Mouse (Mus musculus) monocyte, adult 2 months (primary cell): ENCODE data around the gene Apoc4.
"Not testable (repeated sequence)": the region's sequence is repeated elsewhere in the genome, so short reads cannot be mapped to it uniquely, and the experiment has no call there.

Source experiments
- DNase-seq, 2 experiments: peaks; one replicate each; pipeline ENCODE4 v3.0.0; 2022; ENCODE audit warnings: low spot score in 2 of 2, low read depth in 1 of 2

The Apoc4 gene

DNA sequence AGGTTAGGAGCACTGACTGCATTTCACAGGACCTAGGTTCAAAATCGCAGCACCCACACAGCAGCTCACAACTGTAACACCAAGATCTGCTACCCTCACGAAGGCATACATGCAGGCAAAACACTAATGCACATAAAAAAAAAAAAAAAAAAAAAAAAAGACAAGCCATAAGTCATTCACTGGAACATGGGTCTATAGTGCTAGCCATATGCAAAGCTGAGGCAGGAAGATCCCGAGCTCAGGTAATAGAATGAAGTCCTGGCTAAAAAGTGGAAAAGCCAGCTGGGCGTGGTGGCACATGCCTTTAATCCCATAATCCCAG is 18.5 kb upstream of the Apoc4 start:
- no peak for DNase-seq

- no peak for DNase-seq
Measured at GRCm38 (mm10) chr7:19698907-19699826, 17.9 kb upstream of the Apoc4 start, which contains the start of gene Apoe. Gene Apoe, minus strand, starts transcription at chr7:19699188.

DNA sequence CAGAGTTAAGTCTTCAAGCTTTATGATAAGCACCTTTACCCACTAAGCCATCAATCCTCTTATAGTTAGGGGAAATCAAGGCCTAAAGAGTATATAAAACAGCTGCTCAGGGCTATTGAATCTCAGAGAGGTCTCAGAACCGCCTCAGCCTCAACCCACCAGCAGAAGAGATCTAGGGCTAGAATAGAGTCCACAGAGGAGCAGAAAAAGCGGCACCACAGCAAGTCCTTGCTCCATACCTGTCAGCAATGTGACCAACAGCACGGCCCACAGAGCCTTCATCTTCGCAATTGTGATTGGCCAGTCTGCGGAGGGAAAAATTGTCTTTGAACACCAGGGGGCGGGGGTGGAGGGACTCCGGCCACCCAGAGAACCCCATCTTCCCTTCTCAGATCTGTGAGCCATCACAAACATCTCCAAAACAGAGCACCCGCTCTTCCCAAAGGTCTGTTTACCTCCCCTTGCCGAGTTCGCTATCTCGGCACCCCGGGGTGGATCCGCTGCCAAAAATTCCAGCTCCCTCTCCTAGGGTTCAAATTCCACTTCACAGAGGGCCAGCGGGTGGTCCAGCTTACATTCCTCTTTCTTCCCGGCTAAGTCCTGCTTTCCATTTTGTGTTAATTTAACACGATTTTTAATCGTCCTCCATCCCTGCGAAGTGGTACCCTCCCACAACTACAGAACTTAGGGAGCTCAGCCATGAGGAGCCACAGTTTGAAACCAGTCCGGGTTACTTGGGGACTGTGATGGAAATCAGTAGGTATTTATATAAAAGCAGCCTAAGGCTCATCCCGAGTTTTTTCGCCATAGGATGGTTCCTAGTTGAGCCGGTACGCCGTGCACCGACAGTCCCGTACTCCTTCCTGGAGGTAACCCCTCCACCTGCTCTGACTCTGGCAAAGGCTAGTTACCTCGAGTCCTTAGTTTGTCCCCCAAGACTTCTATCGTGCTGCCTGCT is 16.9 kb upstream of the Apoc4 start:
- DNase-seq, result no peak

GRCm38 (mm10) chr7:19696336-19696873 is 15.1 kb upstream of the Apoc4 start:
- DNase-seq, result no peak

- no peak for DNase-seq
Measured at GRCm38 (mm10) chr7:19695881-19696280, 14.6 kb upstream of the Apoc4 start.

DNA sequence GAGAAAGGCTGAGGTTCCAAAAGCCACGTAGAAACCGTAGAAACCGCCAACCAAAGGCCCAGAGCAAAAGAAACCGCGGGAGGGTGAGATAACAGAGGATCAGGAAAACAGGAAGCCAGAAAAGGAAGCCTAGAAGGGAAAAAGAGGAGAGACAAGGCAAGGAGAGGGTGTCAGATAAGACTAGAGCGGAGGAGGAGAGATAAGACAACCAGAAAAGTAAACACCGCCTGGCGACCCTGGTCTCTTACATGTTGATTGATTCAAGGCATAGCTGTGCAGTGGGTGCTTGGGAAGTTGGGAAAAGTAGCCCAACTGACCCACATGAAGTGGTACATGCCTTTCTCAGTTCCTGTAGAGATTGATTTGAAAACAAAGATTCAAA is 13.9 kb upstream of the Apoc4 start:
- DNase-seq, result no peak

DNA sequence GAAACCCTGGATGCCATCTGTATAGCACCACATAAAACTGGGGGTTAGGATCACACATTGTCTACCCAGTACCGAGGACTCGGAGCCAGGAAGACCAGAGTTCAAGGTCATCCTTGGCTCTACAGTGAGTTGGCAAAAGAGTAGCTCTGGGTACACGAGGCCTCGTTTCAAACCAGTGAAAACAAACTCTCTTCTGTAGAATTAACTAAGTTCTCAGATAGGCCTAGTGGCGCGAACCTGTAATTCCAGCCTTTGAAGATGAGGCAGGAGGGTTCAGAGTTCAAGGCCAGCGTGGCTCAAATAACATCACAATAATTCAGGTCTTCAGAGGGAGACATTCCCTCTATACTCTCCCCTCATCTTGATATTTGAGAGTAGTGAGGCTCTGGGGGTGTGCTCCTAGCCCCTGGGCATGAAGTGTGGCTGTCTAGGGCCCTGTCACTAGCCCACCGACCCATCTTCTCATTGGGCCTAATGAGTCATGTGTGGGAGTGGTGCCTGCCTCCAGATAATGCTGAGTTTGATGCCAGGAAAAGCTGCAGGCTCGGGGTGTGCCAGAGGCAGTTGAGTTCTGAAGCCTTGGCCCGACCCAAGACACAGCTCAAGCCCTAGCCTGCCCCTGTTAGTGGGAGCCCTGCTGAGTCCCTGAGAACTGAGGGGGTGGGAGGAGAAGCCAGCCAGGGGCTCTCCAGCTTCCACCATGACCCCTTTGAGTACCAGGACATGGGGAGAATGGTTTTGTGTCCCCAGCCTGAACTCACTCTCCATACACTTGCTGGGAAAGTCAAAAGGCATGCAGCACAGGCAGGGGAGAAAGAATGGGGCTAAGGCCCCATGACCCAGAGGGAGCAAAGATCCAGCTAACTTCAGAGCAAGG is 13.3 kb upstream of the Apoc4 start:
- no peak for DNase-seq

- no peak for DNase-seq
Measured at GRCm38 (mm10) chr7:19693421-19693820, 12.1 kb upstream of the Apoc4 start.

- DNase-seq, result no peak
Measured at GRCm38 (mm10) chr7:19691873-19692865, 10.9 kb upstream of the Apoc4 start, which contains the start of gene Apoc1. Gene Apoc1, minus strand, starts transcription at chr7:19692660.

- DNase-seq, result no peak
Measured at GRCm38 (mm10) chr7:19691434-19691833, 10.2 kb upstream of the Apoc4 start.

DNA sequence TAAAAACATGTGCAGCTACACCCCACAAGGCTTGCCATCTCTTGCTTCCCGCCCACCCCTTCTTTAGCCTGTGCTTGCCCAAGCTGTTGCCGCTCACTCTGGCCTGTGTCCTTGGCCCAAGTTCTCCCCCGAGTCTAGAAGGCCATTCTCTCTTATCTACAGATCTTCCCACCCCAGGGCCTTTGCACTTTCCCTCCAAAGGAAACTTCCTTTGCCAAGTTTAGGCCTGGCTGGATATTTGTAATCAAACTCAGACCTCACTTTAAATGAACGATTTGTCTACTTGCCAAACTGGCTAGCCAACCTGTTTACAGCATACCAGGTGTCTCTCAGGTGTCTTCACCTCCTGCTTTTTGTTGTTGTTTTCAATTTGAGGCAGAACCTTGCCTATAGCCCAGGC is 9.6 kb upstream of the Apoc4 start:
- DNase-seq, result no peak

DNA sequence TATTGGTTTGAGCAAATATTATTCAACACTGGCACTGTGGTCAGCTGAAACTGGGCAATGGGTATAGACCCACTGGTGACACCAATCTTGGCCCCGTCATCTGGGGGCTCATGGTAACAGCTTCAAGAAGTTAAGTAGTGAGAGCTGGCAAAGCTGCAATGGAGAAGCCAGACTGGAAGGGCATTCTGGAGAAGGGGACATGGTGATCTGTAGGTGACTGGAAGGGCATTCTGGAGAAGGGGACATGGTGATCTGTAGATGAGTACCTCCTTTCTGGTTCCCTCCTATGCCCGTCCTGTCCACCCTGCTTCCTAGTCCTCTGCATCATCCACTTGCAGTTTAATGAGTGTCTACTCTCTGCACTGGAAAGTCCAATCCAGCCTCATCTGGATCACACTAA is 7.3 kb upstream of the Apoc4 start:
- DNase-seq, result no peak

GRCm38 (mm10) chr7:19688101-19688500 is 6.8 kb upstream of the Apoc4 start:
- no peak for DNase-seq

DNA sequence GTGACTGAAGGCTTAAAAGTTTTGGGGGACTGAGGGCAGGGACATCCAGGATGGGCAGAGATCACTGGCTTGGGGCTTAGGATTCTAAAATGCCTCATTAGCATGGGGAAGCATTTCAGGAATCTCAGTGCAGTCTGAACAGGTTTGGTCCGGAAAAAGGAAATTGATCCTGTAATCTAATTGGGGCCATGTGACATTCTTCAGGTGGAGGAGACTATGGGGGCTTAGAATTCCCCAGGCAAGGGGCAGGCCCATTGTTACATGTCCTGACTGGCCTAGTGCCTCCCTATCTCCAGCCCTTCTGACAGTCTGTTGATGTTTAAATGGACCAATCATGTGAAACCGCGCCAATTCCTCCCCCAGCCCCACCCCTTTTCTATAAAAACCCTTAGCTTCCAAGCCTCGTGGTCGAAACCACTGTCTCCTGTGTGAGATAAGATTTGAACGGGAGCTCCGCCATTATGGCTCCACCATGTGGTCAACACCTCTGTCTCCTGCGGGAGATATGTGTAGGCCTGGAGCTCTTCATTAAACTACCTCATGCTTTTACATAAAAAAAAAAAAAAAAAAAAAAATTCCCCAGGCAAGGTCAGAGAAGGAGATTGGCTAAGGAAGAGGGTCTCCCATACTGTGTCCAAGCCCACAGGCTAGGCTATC is 5.8 kb upstream of the Apoc4 start:
- DNase-seq, result not testable (repeated sequence)

DNA sequence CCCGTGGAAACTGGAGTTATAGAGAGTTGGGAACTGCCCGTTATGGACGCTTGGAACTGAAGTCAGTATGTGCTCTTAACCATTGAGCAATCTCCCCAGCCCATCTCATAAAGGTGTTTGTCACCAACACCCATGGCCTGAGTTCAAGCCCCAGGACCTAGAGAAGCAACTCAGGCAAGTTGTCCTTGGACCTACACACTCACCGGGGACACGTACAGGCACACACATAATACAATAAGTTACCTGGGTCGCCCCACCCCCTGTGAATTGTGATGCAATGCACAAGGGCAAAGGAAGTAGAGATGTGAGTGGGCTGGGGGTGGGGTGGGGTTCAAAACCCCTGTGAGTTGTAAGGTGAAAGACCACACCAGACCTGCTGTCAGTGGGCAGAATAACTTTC is 5.2 kb upstream of the Apoc4 start:
- no peak for DNase-seq

GRCm38 (mm10) chr7:19685374-19685773 is 4.1 kb upstream of the Apoc4 start:
- no peak for DNase-seq

DNA sequence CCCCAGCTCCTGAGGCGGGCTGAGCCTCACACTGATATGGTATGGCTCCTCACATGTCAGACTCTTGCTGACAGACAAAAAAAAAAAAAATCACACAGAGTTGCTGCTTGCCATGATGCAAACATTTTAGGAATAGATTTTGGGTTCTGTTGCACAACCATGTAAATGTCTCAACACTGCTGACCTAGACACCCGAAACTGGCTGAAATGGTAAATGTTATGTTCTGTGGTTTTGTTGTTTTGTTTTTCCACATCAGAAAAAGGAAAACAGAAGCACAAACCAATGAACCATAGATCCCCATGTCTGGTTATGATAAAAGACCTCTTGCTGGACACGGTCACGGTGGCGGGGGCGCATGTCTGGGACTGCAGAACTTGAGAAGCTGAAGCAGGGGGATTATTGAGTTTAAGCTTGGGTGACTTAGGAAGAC is 2.5 kb upstream of the Apoc4 start:
- DNase-seq, result peak in 1 of 2 experiments; percentile 23

DNA sequence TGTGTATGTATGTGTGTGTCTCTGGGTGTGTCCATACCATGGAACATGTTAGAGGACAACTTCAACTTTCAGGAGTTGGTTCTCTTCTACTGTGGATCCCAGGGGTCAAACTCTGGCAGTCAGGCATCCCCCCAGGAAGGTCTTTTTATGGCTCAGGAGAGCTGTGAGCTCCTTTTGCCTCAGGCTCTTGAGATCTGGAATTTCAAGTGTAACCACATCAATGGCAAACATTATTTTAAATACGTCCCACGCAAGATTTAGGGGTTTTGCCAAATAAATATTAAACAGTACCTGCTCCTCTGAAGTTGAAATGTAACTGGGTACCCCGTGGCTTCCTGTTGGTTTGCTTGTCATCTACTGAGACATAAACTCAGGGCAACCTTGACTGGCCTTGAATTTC is 1.7 kb upstream of the Apoc4 start:
- DNase-seq, result no peak

- DNase-seq, result no peak
Measured at GRCm38 (mm10) chr7:19680702-19681101, 577 bp downstream of the Apoc4 start.
